Mouse (Mus musculus) liver, postnatal 0 days (tissue): ENCODE measurements around the gene Sash1.

ENCODE experiments used
- CTCF ChIP-seq: sonication (generic); IDR thresholded peaks from 2 replicates; pipeline ENCODE4 v1.5.1; 2016; ENCODE audit warnings: antibody characterized with exemption, low read depth
- EP300 ChIP-seq: IDR thresholded peaks from 2 replicates; pipeline ENCODE4 v1.6.1; 2016; ENCODE audit warnings: antibody characterized with exemption, low read depth, mild to moderate bottlenecking

DNA sequence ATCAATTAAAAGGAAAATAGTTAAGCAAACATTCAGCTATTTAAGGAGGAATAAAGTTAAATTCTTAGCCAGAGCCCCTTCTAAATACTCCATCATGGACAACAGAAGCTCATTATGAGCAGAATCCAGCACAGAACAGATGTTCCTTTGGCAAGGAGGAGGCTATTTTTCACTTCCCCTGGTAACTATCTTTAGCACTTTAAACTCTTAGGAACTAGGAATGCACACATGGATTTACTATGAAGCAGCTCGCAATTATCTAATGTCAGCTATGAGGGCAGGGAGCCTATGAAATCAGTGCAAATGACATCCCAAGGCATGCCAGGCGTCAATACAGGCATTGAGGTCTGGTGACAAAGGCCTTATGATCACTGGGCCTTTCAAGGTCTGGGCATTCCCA, 110.1 kb downstream of the Sash1 start:
- TF ChIP-seq EP300, result no peak
- no peak for TF ChIP-seq CTCF
